Mouse (Mus musculus) MEL (cell line): ENCODE results near the gene Hook2. TPM values are rescaled to one million over a fixed set of nuclear protein-coding genes. Genes with fewer than 3 reads are reported as not detected.

Experiments
- DNase-seq: peaks from one replicate; pipeline ENCODE4 v3.0.0; 2011; ENCODE audit warnings: low read depth, low spot score
- H3K27ac ChIP-seq: 2 replicates; pipeline ENCODE4 v1.5.1; 2012; ENCODE audit warnings: low read depth, mild to moderate bottlenecking, control low read depth, low read length, moderate library complexity; ENCODE audit not compliant: control insufficient read depth
- H3K27me3 ChIP-seq, 2 experiments: fragments of 150-350 bp in 1 of 2; sonication (generic) in 1 of 2; 2 replicates each; pipeline ENCODE4 v1.6.1; 2012; ENCODE audit warnings: low read length in 2 of 2, mild to moderate bottlenecking in 2 of 2, improper control_type of control experiment in 1 of 2, moderate library complexity in 1 of 2; ENCODE audit not compliant: insufficient read depth in 2 of 2, control insufficient read depth in 1 of 2
- H3K36me3 ChIP-seq, 2 experiments: 2 replicates each; pipeline ENCODE4 v1.6.1; 2012 to 2014; ENCODE audit warnings: low read length in 2 of 2, improper control_type of control experiment in 1 of 2, inconsistent platforms in 1 of 2, mild to moderate bottlenecking in 1 of 2; ENCODE audit not compliant: insufficient read depth in 2 of 2, control insufficient read depth in 1 of 2
- H3K4me1 ChIP-seq, 2 experiments: fragments of 150-350 bp in 1 of 2; sonication (generic) in 1 of 2; 2 replicates each; pipeline ENCODE4 v1.6.1; 2012; ENCODE audit warnings: low read length in 2 of 2, improper control_type of control experiment in 1 of 2, mild to moderate bottlenecking in 1 of 2; ENCODE audit not compliant: insufficient read depth in 2 of 2, control insufficient read depth in 1 of 2
- H3K4me3 ChIP-seq, 2 experiments: fragments of 150-350 bp in 1 of 2; sonication (generic) in 1 of 2; 2 replicates each; pipeline ENCODE4 v1.5.1; 2012; ENCODE audit warnings: low read depth in 2 of 2, low read length in 2 of 2, mild to moderate bottlenecking in 2 of 2, moderate library complexity in 2 of 2, control low read depth in 1 of 2, improper control_type of control experiment in 1 of 2; ENCODE audit not compliant: control insufficient read depth in 1 of 2, insufficient read depth in 1 of 2
- H3K79me2 ChIP-seq: 2 replicates; pipeline ENCODE4 v1.6.1; 2012; ENCODE audit warnings: mild to moderate bottlenecking, low read length, moderate library complexity; ENCODE audit not compliant: control insufficient read depth, poor library complexity, insufficient read depth
- H3K9ac ChIP-seq: 2 replicates; pipeline ENCODE4 v1.6.1; 2012; ENCODE audit warnings: low read depth, mild to moderate bottlenecking, control low read depth, low read length, moderate library complexity; ENCODE audit not compliant: control insufficient read depth, poor library complexity, severe bottlenecking
- H3K9me3 ChIP-seq: fragments of 150-350 bp; sonication (generic); replicated peaks from 2 replicates; pipeline ENCODE4 v1.6.1; 2012; ENCODE audit warnings: mild to moderate bottlenecking, low read length, improper control_type of control experiment, moderate library complexity; ENCODE audit not compliant: insufficient read depth
- CTCF ChIP-seq, 3 experiments: IDR thresholded peaks in 2 of 3; conservative IDR thresholded peaks in 1 of 3; 2 replicates each; pipeline ENCODE4 v1.5.1; 2011 to 2012; ENCODE audit warnings: low read length in 3 of 3, low read depth in 2 of 3, mild to moderate bottlenecking in 2 of 3, improper control_type of control experiment in 1 of 3, inconsistent platforms in 1 of 3, mixed read lengths in 1 of 3, moderate library complexity in 1 of 3; ENCODE audit not compliant: control insufficient read depth in 1 of 3, insufficient read depth in 1 of 3, poor library complexity in 1 of 3, severe bottlenecking in 1 of 3
- E2F4 ChIP-seq: IDR thresholded peaks from 2 replicates; pipeline ENCODE4 v1.6.1; 2011; ENCODE audit warnings: low read depth, low read length, improper control_type of control experiment, borderline replicate concordance
- MAZ ChIP-seq: IDR thresholded peaks from 2 replicates; pipeline ENCODE4 v1.6.1; 2012; ENCODE audit warnings: low read depth, mild to moderate bottlenecking, inconsistent platforms, low read length, improper control_type of control experiment
- MEF2A ChIP-seq: IDR thresholded peaks from 2 replicates; pipeline ENCODE4 v1.6.1; 2014; ENCODE audit warnings: low read depth, mild to moderate bottlenecking, inconsistent platforms, low read length, improper control_type of control experiment; ENCODE audit not compliant: poor library complexity, insufficient replicate concordance, severe bottlenecking; ENCODE audit errors: extremely low read depth
- MXI1 ChIP-seq: IDR thresholded peaks from 2 replicates; pipeline ENCODE4 v1.6.1; 2011; ENCODE audit warnings: mild to moderate bottlenecking, low read depth, low read length, improper control_type of control experiment
- NRF1 ChIP-seq: IDR thresholded peaks from 2 replicates; pipeline ENCODE4 v1.6.1; 2014; ENCODE audit warnings: low read depth, mild to moderate bottlenecking, inconsistent platforms, low read length, improper control_type of control experiment, moderate library complexity; ENCODE audit not compliant: poor library complexity, insufficient read depth, severe bottlenecking
- UBTF ChIP-seq: IDR thresholded peaks from 2 replicates; pipeline ENCODE4 v1.6.1; 2012; ENCODE audit warnings: low read depth, mild to moderate bottlenecking, inconsistent platforms, low read length, improper control_type of control experiment, moderate library complexity, borderline replicate concordance; ENCODE audit not compliant: insufficient read depth
- USF1 ChIP-seq: IDR thresholded peaks from 2 replicates; pipeline ENCODE4 v1.6.1; 2014; ENCODE audit warnings: low read depth, mild to moderate bottlenecking, inconsistent platforms, low read length, improper control_type of control experiment, moderate library complexity
- USF2 ChIP-seq, 2 experiments: IDR thresholded peaks; 2 replicates each; pipeline ENCODE4 v1.6.1; 2011 to 2012; ENCODE audit warnings: improper control_type of control experiment in 2 of 2, low read length in 2 of 2, borderline replicate concordance in 1 of 2, inconsistent platforms in 1 of 2, low read depth in 1 of 2, mild to moderate bottlenecking in 1 of 2; ENCODE audit not compliant: insufficient read depth in 1 of 2
- ZC3H11A ChIP-seq: IDR thresholded peaks from 2 replicates; pipeline ENCODE4 v1.6.1; 2012; ENCODE audit warnings: low read depth, mild to moderate bottlenecking, inconsistent platforms, low read length, improper control_type of control experiment
- ZMIZ1 ChIP-seq: IDR thresholded peaks from 2 replicates; pipeline ENCODE4 v1.6.1; 2012; ENCODE audit warnings: low read depth, mild to moderate bottlenecking, inconsistent platforms, low read length, improper control_type of control experiment, moderate library complexity
- polyA plus RNA-seq, 2 experiments: library from polyadenylated mRNA; stranded (reverse) in 1 of 2; unstranded in 1 of 2; fragments of >175 nt in 1 of 2; fragments of >200 nt in 1 of 2; gene quantifications; 2 replicates each; pipeline versions ENCODE4 v1.2.1 to v1.2.4; 2012; ENCODE audit warnings: low replicate concordance in 2 of 2, low read depth in 1 of 2; ENCODE audit not compliant: insufficient read length in 2 of 2, insufficient read depth in 1 of 2, missing spikeins in 1 of 2
- total RNA-seq: library from RNA; depleted of rRNA; stranded (reverse); fragments of 300-350 nt; gene quantifications from 2 replicates; pipeline ENCODE4 v1.2.3, GENCODE M21; 2012

Hook2 gene
- total and polyA plus RNA-seq, 3 experiments, result 10.5 to 17.5 TPM; not detected in 1

GRCm38 (mm10) chr8:84945235-84945632 is 45.2 kb upstream of the Hook2 start:
- Histone ChIP-seq H3K27me3 (peaks cover 0 to 4% of the 10 kb centered on the region in 2 experiments), H3K9ac (no peak overlapping the region), H3K79me2 (no peaks in the 10 kb centered on the region), H3K4me1 (no peaks in the 10 kb centered on the region; a peak in 1 of 4 replicates), H3K4me3 (no peak overlapping the region), H3K9me3 (no peaks in the 10 kb centered on the region), H3K36me3 (no peaks in the 10 kb centered on the region), H3K27ac (no peak overlapping the region)
- TF ChIP-seq UBTF (no peak), NRF1 (peak; percentile 64)
- DNase-seq, result no peak

DNA sequence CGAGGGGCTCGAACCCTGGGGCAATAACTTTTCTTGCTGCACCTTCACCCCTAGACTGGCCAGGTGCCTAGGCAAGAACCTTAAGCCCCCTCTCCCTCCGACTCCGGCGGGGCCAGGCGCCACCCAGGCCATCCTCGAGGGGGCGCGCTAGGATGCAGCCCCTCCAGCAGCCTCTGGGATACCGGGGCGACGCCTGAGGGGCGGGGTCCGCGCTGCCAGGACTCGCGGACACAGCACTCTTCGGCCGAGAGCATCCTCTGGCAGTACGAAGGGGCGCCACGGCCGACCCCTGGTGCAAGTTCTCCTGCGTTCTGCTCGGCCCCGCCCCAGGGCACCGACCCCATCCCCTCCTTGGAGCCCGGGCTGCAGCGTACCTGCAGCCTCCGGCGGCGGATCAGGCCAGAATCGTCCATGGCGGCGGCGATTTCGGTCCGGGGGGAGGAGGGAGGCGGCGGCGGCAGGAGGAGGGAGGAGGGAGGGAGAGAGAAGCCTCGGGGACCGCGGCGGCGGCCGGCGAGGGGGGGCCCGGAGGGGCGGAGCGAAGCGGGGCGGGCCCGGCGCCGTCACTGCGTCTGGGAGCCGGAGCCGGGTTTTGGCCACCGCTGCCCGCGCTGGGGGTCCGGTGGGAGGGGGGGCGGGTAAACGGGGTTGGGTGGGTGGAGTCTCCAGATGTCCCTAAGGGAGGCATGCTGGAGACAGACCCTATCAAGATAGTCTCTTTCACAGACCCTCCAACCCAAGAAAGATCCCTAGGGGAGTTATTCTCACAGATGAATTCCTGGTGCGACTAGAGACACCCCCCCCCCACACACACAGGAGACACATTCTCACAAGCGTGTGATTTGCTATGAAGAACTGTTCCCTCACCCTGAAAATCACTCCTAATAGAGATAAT is 44.5 kb upstream of the Hook2 start:
- no peak overlapping the region for H3K9ac ChIP-seq
- H3K9me3 ChIP-seq, result no peaks in the 10 kb centered on the region
- H3K27me3 ChIP-seq, result peaks cover 0 to 4% of the 10 kb centered on the region in 2 experiments
- no peaks in the 10 kb centered on the region; a peak in 1 of 4 replicates for H3K4me1 ChIP-seq
- no peak overlapping the region for H3K4me3 ChIP-seq
- H3K36me3 ChIP-seq, result no peaks in the 10 kb centered on the region
- DNase-seq, result no peak
- no peaks in the 10 kb centered on the region for H3K79me2 ChIP-seq
- no peak overlapping the region for H3K27ac ChIP-seq
- TF ChIP-seq CTCF (IDR thresholded peaks at IDR 0.05 in 2 of 3, conservative IDR thresholded peaks at IDR 0.05 in 1 of 3; ENCODE audit: control insufficient read depth in 1 of 3, insufficient read depth in 1 of 3, low read depth in 2 of 3, low read length in 3 of 3, poor library complexity in 1 of 3, severe bottlenecking in 1 of 3) (peak in 1 of 3 experiments; percentile 38; a peak in 2 of 6 replicates), MXI1 (no peak)

- Histone ChIP-seq H3K9ac (no peak within 1 kb of the TSS), H3K27me3 (peaks cover 0 to 4% of the 10 kb centered on the region in 2 experiments), H3K27ac (no peak within 1 kb of the TSS), H3K79me2 (no peaks in the 10 kb centered on the region), H3K9me3 (no peaks in the 10 kb centered on the region), H3K4me1 (no peaks in the 10 kb centered on the region; a peak in 1 of 4 replicates), H3K4me3 (no peak within 1 kb of the TSS), H3K36me3 (no peaks in the 10 kb centered on the region)
- DNase-seq, result no peak
- no peak for TF ChIP-seq USF1
- TF ChIP-seq MEF2A, result no peak
- TF ChIP-seq ZC3H11A, result no peak
- no peak for TF ChIP-seq E2F4
- no peak for TF ChIP-seq UBTF
- TF ChIP-seq USF2 (IDR thresholded peaks at IDR 0.05; ENCODE audit: borderline replicate concordance in 1 of 2, insufficient read depth in 1 of 2, low read depth in 1 of 2, low read length in 2 of 2), result no peak
- no peak for TF ChIP-seq ZMIZ1
- TF ChIP-seq MAZ, result no peak
Observed at GRCm38 (mm10) chr8:84946528-84947240, 43.7 kb upstream of the Hook2 start, which contains the start of gene Rtbdn. TSS of gene Rtbdn (plus strand) at chr8:84946991.
